Mouse (Mus musculus) adipocyte (in vitro differentiated cells): ENCODE results near the gene Adamts10.

Experiments
- DNase-seq: peaks from one replicate; pipeline ENCODE4 v3.0.0-alpha.2; 2016; ENCODE audit warnings: low spot score

The Adamts10 gene

DNA sequence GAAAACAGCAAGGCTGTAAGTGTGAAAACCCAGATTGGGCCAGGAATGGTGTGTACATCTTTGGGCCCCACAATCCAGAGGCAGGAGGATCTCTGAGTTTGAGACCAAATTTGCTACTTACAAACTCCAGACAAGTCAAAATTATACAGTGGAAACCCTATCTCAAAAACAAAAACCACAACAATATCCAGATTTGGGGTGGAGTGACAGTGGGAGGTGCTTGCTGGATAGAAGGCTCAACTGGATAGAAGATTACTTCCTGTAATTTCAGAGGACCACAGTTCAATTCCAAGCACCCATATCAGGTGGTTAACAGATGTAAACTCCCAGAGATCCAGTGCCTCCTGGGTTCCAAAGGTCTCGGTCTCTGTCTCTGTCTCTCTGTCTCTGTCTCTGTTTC, 30.5 kb downstream of the Adamts10 start:
- DNase-seq = no peak

DNA sequence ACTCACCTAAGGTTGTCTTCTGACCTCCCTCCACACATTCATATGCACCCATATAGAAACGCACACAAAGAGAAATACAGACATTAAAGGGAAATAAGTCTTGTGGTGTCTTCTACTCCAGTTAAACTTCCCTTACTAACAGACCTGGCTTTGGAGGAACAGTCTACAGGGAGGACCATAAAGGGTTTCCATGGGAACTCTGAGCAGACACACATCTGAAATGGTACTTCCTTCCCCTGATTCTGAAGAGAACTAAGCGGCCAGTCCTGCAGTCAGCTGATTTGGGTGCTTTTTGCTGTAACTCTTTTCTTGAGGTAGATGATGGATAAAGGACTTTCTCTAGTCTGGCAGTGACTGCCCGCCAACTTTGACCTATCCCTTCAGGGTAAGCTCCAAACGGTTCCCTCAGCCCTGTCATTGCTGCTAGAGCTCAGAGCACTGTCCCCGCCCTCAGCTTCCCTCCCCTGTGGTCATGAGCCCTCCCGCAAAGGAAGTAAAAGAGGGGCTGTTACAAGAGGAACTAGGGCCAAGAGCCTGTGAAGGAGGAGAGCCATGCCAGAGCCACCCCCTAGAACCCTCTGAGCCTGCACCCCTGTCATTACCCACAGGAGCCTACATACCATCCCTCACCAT, 31.3 kb downstream of the Adamts10 start, which contains the start of gene Myo1f:
Myo1f (plus strand) TSS at position 485 of the 633 bp plus-strand sequence.
- DNase-seq = no peak

DNA sequence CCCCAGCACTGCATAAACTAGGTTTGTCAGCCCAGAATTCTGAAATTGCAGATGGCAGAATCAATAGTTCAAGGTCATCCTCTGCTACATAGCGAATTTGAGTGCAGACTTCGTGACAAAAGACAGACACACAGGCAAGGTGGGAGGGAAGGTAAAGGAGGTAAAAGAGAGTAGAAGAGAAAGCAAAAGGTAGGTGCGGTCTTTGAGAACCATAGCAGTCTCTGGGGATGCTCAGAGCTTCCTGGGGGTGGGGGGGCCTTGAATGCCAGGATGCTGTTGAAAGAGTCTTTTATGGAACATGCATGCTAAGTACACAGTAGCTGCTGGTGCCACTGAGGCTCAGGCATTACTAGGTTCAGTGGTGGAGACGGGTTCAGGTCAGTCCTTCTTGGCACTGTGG, 33.9 kb downstream of the Adamts10 start:
- DNase-seq = no peak

DNA sequence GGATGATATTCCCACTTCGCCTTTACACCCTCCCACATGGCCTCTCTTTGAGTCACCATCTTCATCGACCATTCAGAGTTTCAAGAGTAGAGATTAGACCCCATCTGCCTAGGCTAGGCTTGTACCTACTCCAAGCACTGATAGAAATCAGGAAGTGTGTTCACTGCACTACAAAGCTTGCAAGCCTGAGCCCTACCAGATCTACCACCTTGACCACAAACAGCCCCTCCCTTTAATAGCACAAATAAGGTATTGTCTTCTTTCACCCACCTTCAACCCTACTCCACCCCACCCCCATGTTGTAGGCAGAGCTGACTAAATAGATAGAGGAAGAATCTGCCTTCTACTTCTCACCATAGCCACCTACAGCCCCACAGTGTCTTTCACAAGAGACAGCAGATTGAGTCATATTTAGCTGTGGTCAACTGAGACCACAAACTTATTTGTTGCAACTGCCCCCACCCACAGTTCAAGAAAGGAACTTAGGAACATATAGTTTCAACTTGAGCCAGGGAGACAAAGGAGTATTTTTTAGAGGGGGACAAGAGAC, 39.6 kb downstream of the Adamts10 start:
- DNase-seq = no peak

- DNase-seq = no peak
Measured at GRCm38 (mm10) chr17:33564599-33564998, 40.6 kb downstream of the Adamts10 start.

- no peak for DNase-seq
Measured at GRCm38 (mm10) chr17:33566182-33566581, 42.2 kb downstream of the Adamts10 start.

DNA sequence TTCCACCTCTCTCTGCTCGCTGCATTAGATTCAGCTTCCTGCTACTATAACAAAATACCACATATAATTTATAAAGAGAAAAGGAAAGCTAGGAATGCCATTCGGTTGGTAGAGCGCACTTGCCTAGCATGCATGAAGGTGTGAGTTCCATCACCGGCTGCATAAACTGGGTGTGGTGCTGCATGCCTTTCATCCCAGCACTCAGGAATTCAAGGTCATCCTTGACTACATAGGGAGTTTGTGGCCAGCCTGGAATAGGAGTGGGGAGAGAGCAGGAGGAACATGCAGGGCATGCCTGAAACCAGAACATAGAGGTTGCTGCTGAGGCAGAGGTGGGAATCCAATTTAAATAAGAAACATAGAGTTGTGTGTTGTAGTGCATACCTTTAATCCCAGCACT, 60.1 kb downstream of the Adamts10 start:
- DNase-seq = no peak

GRCm38 (mm10) chr17:33586011-33586410, 62.0 kb downstream of the Adamts10 start:
- no peak for DNase-seq

GRCm38 (mm10) chr17:33597271-33597670, 73.3 kb downstream of the Adamts10 start:
- no peak for DNase-seq

DNA sequence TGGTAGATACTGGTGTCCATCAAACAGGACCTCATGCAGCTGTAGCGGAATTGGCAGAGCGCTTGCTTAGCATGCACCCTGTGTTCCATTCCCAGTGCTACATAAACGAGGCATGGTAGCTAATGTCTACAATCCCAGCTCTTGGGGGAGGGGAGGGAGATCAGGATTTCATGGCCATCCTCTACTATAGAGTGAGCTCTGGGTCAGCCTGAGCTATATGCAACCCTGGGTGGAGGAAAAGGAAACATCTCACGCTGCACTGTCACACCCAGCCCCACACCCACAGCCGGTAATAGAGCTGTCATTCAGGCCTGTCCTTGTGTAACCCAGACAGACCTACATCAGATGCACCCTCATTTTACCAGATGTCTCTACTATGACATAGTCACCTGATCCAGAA, 74.5 kb downstream of the Adamts10 start:
- no peak for DNase-seq

- DNase-seq = no peak
Measured at GRCm38 (mm10) chr17:33599836-33600475, 76.0 kb downstream of the Adamts10 start.

DNA sequence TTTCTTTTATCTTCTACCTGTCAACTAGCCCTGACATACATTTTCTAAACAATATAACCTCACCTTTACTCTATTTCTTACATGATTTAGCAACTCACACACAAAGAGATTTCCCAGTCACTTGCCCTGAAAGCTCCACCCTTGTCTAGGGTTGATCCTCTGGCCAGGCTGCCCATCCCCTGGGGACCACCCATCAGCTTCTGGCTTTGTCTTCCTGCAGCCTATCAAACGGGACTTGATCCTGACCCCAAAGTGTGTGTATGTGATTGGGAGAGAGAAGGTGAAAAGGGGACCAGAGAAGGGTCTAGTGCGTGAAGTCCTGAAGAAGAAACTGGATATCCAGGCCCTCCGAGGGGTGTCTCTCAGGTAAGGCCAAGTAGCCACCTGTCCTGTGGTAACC, 76.8 kb downstream of the Adamts10 start:
- DNase-seq = no peak

DNA sequence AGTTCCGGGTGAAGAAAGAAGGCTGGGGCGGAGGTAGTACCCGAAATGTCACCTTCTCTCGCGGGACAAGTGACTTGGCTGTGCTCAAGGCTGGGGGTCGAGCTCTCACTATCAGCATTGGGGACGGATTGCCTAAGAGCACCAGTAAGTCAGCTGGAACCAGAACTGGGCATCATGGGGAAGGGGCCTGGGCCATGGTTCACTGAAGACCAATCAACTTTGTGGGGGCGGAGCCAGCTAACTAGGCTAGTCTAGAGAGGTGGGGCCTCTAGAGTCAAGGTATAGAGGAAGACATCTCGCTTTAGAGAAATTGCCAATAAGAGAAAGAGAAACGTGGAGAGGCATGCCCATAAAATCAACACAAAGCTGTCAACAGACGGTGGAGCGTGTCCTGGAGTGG, 77.9 kb downstream of the Adamts10 start:
- DNase-seq = no peak
